Mouse (Mus musculus) liver, embryonic 14.5 days (tissue): ENCODE measurements around the gene Aldh1l1. TPM values are rescaled to one million over a fixed set of nuclear protein-coding genes. Genes with fewer than 3 reads are reported as not detected.

Source experiments
- ATAC-seq: fragments of 200-750 bp; cut with Nextera tagmentation; 2 replicates; pipeline ENCODE4 v1.8.0; 2017; ENCODE audit warnings: moderate number of reproducible peaks, mild to moderate bottlenecking, moderate library complexity; ENCODE audit not compliant: insufficient read depth
- DNase-seq, 3 experiments: peaks; one replicate each; pipeline ENCODE4 v3.0.0-alpha.2; 2012 to 2013; ENCODE audit warnings: low read depth in 3 of 3, low spot score in 3 of 3
- H3K27ac ChIP-seq: fragments of 300-500 bp; sonication (generic); 2 replicates; pipeline ENCODE4 v1.5.1; 2014; ENCODE audit warnings: moderate library complexity, mild to moderate bottlenecking, control low read depth, inconsistent platforms
- H3K27me3 ChIP-seq: fragments of 300-500 bp; sonication (generic); 2 replicates; pipeline ENCODE4 v1.6.1; 2014; ENCODE audit warnings: mild to moderate bottlenecking, low read length, moderate library complexity; ENCODE audit not compliant: control insufficient read depth, insufficient read depth
- H3K36me3 ChIP-seq: fragments of 300-500 bp; sonication (generic); replicated peaks from 2 replicates; pipeline ENCODE4 v1.6.1; 2014; ENCODE audit warnings: low read depth; ENCODE audit not compliant: control insufficient read depth, insufficient read depth
- H3K4me1 ChIP-seq, 2 experiments: fragments of 200-500 bp in 1 of 2; fragments of 300-500 bp in 1 of 2; sonication (generic) in 1 of 2; replicated peaks; 2 replicates each; pipeline ENCODE4 v1.6.1; 2012 to 2014; ENCODE audit warnings: antibody characterized with exemption in 1 of 2, inconsistent platforms in 1 of 2, low read length in 1 of 2; ENCODE audit not compliant: control insufficient read depth in 2 of 2, insufficient read depth in 2 of 2
- H3K4me2 ChIP-seq: fragments of 300-500 bp; sonication (generic); 2 replicates; pipeline ENCODE4 v1.6.1; 2014; ENCODE audit warnings: low read depth, mild to moderate bottlenecking, control low read depth, moderate library complexity
- H3K4me3 ChIP-seq, 2 experiments: fragments of 200-500 bp in 1 of 2; fragments of 300-500 bp in 1 of 2; sonication (generic) in 1 of 2; 2 replicates each; pipeline ENCODE4 v1.5.1; 2012 to 2014; ENCODE audit warnings: low read depth in 2 of 2, low read length in 2 of 2, mild to moderate bottlenecking in 2 of 2, control low read depth in 1 of 2, inconsistent platforms in 1 of 2, moderate library complexity in 1 of 2; ENCODE audit not compliant: insufficient read depth in 1 of 2
- H3K9ac ChIP-seq: fragments of 300-500 bp; sonication (generic); replicated peaks from 2 replicates; pipeline ENCODE4 v1.6.1; 2014; ENCODE audit warnings: mild to moderate bottlenecking, control low read depth, moderate library complexity
- H3K9me3 ChIP-seq: fragments of 300-500 bp; sonication (generic); 2 replicates; pipeline ENCODE4 v1.6.1; 2016; ENCODE audit warnings: low read length, mixed read lengths; ENCODE audit not compliant: control insufficient read depth
- CTCF ChIP-seq: IDR thresholded peaks from 2 replicates; pipeline ENCODE4 v1.5.1; 2016; ENCODE audit warnings: antibody characterized with exemption, low read depth, control low read depth
- EP300 ChIP-seq: IDR thresholded peaks from 2 replicates; pipeline ENCODE4 v1.6.1; 2016; ENCODE audit warnings: antibody characterized with exemption, low read depth
- WGBS: fragments of 180-500 bp; shearing (Covaris S2); extraction: QIAGEN DNeasy Blood & Tissue Kit; methylation state at CpG from one replicate; pipeline ENCODE4 v1.1.7; 2014; ENCODE audit not compliant: insufficient replicate concordance; 5-methylcytosine and 5-hydroxymethylcytosine counted together
- polyA plus RNA-seq, 2 experiments: library from polyadenylated mRNA; depleted of rRNA in 1 of 2; stranded (reverse) in 1 of 2; unstranded in 1 of 2; fragments of >200 nt; fragmentation: Nextera tagmentation in 1 of 2; extraction: Ambion mirVana in 1 of 2; gene quantifications; 2 replicates each; pipeline versions ENCODE4 v1.2.1 to v1.2.3; 2012 to 2014

The Aldh1l1 gene
- polyA plus RNA-seq, 2 experiments, result 9.2 to 10.6 TPM

GRCm38 (mm10) chr6:90613277-90613676, 127.0 kb downstream of the Aldh1l1 start:
- H3K4me1 ChIP-seq, result peaks cover 21 to 44% of the 10 kb centered on the region in 2 experiments
- DNase-seq (no peak), ATAC-seq (no peak)
- WGBS, result 64% methylated on average over 8 of the region's 8 CpGs
- H3K9ac ChIP-seq, result no peak overlapping the region
- H3K27ac ChIP-seq, result no peak overlapping the region
- no peak for TF ChIP-seq EP300
- TF ChIP-seq CTCF, result no peak
- no peak overlapping the region for H3K4me2 ChIP-seq
- no peak overlapping the region for H3K4me3 ChIP-seq
- no peaks in the 10 kb centered on the region for H3K36me3 ChIP-seq
- H3K9me3 ChIP-seq, result no peaks in the 10 kb centered on the region
- H3K27me3 ChIP-seq, result no peaks in the 10 kb centered on the region

- 71% methylated on average over 7 of the region's 7 CpGs for WGBS
- H3K27ac ChIP-seq, result no peak overlapping the region
- H3K9me3 ChIP-seq, result no peaks in the 10 kb centered on the region
- H3K4me2 ChIP-seq, result no peak overlapping the region
- H3K9ac ChIP-seq, result no peak overlapping the region
- ATAC-seq, result no peak
- no peaks in the 10 kb centered on the region for H3K36me3 ChIP-seq
- peaks cover 16 to 40% of the 10 kb centered on the region in 2 experiments for H3K4me1 ChIP-seq
- no peak for TF ChIP-seq EP300
- no peak for TF ChIP-seq CTCF
- DNase-seq, result no peak
- no peak overlapping the region for H3K4me3 ChIP-seq
- H3K27me3 ChIP-seq, result no peaks in the 10 kb centered on the region
These were observed 129.1 kb downstream of the Aldh1l1 start for GRCm38 (mm10) chr6:90615362-90615761.

GRCm38 (mm10) chr6:90615991-90616390, 129.8 kb downstream of the Aldh1l1 start:
- Histone ChIP-seq H3K4me1 (peaks cover 22 to 45% of the 10 kb centered on the region in 2 experiments), H3K4me2 (no peak overlapping the region), H3K27me3 (no peaks in the 10 kb centered on the region), H3K27ac (no peak overlapping the region), H3K9me3 (no peaks in the 10 kb centered on the region), H3K9ac (no peak overlapping the region), H3K4me3 (no peak overlapping the region), H3K36me3 (no peaks in the 10 kb centered on the region)
- DNase-seq, result no peak
- ATAC-seq, result no peak
- no peak for TF ChIP-seq CTCF
- TF ChIP-seq EP300, result no peak
- WGBS, result 80% methylated on average over 6 of the region's 6 CpGs

- Histone ChIP-seq H3K27ac (no peak overlapping the region), H3K4me3 (no peak overlapping the region), H3K9ac (no peak overlapping the region), H3K36me3 (no peaks in the 10 kb centered on the region), H3K4me2 (peak overlapping the region; percentile 92; the same call in 1 of the 2 replicates), H3K9me3 (no peaks in the 10 kb centered on the region), H3K27me3 (no peaks in the 10 kb centered on the region), H3K4me1 (peaks cover 27 to 50% of the 10 kb centered on the region in 2 experiments)
- TF ChIP-seq CTCF (no peak), EP300 (no peak)
- DNase-seq (no peak), ATAC-seq (no peak)
- WGBS, result 63% methylated on average over 6 of the region's 6 CpGs
These were observed 130.3 kb downstream of the Aldh1l1 start for GRCm38 (mm10) chr6:90616481-90616880.

GRCm38 (mm10) chr6:90618274-90618673, 132.0 kb downstream of the Aldh1l1 start:
- H3K27ac ChIP-seq, result peak overlapping the region; percentile 97
- peak overlapping the region; percentile 65 for H3K9ac ChIP-seq

More at GRCm38 (mm10) chr6:90618274-90618673, 132.0 kb downstream of the Aldh1l1 start:
- peak overlapping the region; percentile 92 for H3K4me2 ChIP-seq
- peak overlapping the region; percentile 54 to 59 for H3K4me3 ChIP-seq
- WGBS, result 10% methylated on average over 4 of the region's 4 CpGs
- no peaks in the 10 kb centered on the region for H3K36me3 ChIP-seq
- no peaks in the 10 kb centered on the region for H3K9me3 ChIP-seq
- ATAC-seq, result peak; percentile 21; the same call in 1 of the 2 replicates
- no peaks in the 10 kb centered on the region for H3K27me3 ChIP-seq
- TF ChIP-seq EP300 (peak; percentile 56), CTCF (no peak)
- peaks cover 43 to 66% of the 10 kb centered on the region in 2 experiments for H3K4me1 ChIP-seq
- DNase-seq, result peak in 1 of 3 experiments; percentile 50
